Mouse (Mus musculus): ENCODE data around the gene Olfr90. TPM values are rescaled to one million over a fixed set of nuclear protein-coding genes. Genes with fewer than 3 reads are reported as not detected.

Olfr90 gene
- polyA plus RNA-seq, 1 experiment = not detected

DNA sequence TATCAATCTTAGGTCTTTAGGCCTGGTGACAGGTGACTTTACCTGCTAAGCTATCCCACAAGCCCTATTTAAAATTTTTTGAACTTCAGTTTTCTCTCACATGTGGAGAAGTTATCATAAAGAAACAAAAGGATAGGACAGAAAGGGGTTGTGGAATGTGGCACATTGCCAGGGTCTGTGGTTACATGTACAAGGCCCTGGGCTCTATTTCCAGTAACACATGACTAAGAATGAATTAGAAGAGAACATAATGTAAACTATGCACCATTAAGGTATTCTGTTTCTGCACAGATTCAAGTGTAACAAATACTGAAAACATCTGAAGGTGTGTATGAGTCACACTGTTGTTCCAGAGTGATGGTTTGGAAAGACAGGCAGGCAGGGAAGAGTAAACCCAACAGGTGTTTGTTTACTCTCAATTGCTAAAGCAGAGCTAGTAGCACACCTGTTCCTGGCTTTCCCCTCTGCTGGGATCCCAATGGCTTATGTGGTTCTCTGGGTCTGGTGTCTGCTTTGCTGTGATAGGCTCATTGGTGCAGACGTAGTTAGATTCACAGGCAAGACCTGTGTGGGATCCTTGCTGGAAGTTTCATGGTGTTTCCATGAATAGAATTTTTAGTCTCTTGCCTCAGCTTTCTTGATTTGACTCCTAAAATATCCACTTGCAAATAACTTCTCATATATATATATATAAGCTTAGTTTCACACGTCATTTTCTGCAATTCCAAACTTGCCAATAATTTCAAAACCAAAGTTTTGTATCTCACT is 49.0 kb downstream of the Olfr90 start:
- TF ChIP-seq CTCF (IDR thresholded peaks at IDR 0.05; ENCODE audit: control insufficient read depth, insufficient read depth, insufficient replicate concordance, low read depth, low read length) = no peak
- TF ChIP-seq POLR2A (IDR thresholded peaks at IDR 0.05; ENCODE audit: control insufficient read depth, low read depth, low read length) = no peak
- Histone ChIP-seq H3K4me3 (ENCODE audit: control insufficient read depth, low read depth, low read length) (no peak overlapping the region), H3K27ac (ENCODE audit: control insufficient read depth, insufficient read depth, low read depth, low read length) (no peak overlapping the region), H3K27me3 (ENCODE audit: control insufficient read depth, insufficient read depth, low read length) (no peaks in the 10 kb centered on the region), H3K4me1 (ENCODE audit: control insufficient read depth, insufficient read depth, low read length) (no peaks in the 10 kb centered on the region), H3K36me3 (ENCODE audit: control insufficient read depth, insufficient read depth, low read length) (no peaks in the 10 kb centered on the region)

Other genes with a start within 250 kb of the Olfr90 start
- not detected in 2 replicates for gene Trim15, start 221.3 kb downstream of the Olfr90 start, polyA plus RNA-seq (2012; rRNA removed)
- 0.04 TPM in 1 of 2 replicates, not detected in the other for gene Trim10, start 218.9 kb downstream of the Olfr90 start, polyA plus RNA-seq (2012; rRNA removed)
- not detected in 2 replicates for gene Trim40, start 198.4 kb downstream of the Olfr90 start, polyA plus RNA-seq (2012; rRNA removed)
- not detected in 2 replicates for gene Trim31, start 190.4 kb downstream of the Olfr90 start, polyA plus RNA-seq (2012; rRNA removed)
- gene Rnf39, start 145.6 kb downstream of the Olfr90 start, polyA plus RNA-seq (2012; rRNA removed) = 0.32 TPM in 2 replicates
- gene Ppp1r11, start 136.8 kb downstream of the Olfr90 start, polyA plus RNA-seq (2012; rRNA removed) = 891 and 948 TPM in 2 replicates
- gene Znrd1, start 129.9 kb downstream of the Olfr90 start, polyA plus RNA-seq (2012; rRNA removed) = 51.9 and 53.2 TPM in 2 replicates
- 60.1 and 64.5 TPM in 2 replicates for gene Znrd1as, start 129.9 kb downstream of the Olfr90 start, polyA plus RNA-seq (2012; rRNA removed)
- gene 2410137M14Rik, start 107.3 kb downstream of the Olfr90 start, polyA plus RNA-seq (2012; rRNA removed) = 0.56 and 1.0 TPM in 2 replicates
- gene H2-M5, start 99.0 kb downstream of the Olfr90 start, polyA plus RNA-seq (2012; rRNA removed) = 1.6 and 2.8 TPM in 2 replicates
- gene Zfp57, start 87.3 kb downstream of the Olfr90 start, polyA plus RNA-seq (2012; rRNA removed) = 16.0 and 16.5 TPM in 2 replicates
- gene Mog, start 65.1 kb downstream of the Olfr90 start, polyA plus RNA-seq (2012; rRNA removed) = 0.05 TPM in 1 of 2 replicates, not detected in the other
- gene Gabbr1, start 42.5 kb downstream of the Olfr90 start, polyA plus RNA-seq (2012; rRNA removed) = 11.4 and 12.3 TPM in 2 replicates
- 0.11 and 0.22 TPM in 2 replicates for gene Olfr91, start 9.8 kb upstream of the Olfr90 start, polyA plus RNA-seq (2012; rRNA removed)
- not detected in 2 replicates for gene Olfr92, start 31.6 kb upstream of the Olfr90 start, polyA plus RNA-seq (2012; rRNA removed)
- gene Olfr93, start 73.0 kb upstream of the Olfr90 start, polyA plus RNA-seq (2012; rRNA removed) = 0.85 TPM in 1 of 2 replicates, not detected in the other
- gene Ubd, start 105.4 kb upstream of the Olfr90 start, polyA plus RNA-seq (2012; rRNA removed) = not detected in 2 replicates
- not detected in 2 replicates for gene Olfr94, start 112.5 kb upstream of the Olfr90 start, polyA plus RNA-seq (2012; rRNA removed)
- gene Olfr95, start 124.6 kb upstream of the Olfr90 start, polyA plus RNA-seq (2012; rRNA removed) = not detected in 2 replicates
- not detected in 2 replicates for gene Olfr96, start 131.6 kb upstream of the Olfr90 start, polyA plus RNA-seq (2012; rRNA removed)
- 0.08 TPM in 1 of 2 replicates, not detected in the other for gene Olfr97, start 148.8 kb upstream of the Olfr90 start, polyA plus RNA-seq (2012; rRNA removed)
- not detected in 2 replicates for gene Olfr98, start 175.2 kb upstream of the Olfr90 start, polyA plus RNA-seq (2012; rRNA removed)
- gene H2-M3, start 181.7 kb upstream of the Olfr90 start, polyA plus RNA-seq (2012; rRNA removed) = 0.75 and 0.98 TPM in 2 replicates
- gene Olfr99, start 195.0 kb upstream of the Olfr90 start, polyA plus RNA-seq (2012; rRNA removed) = not detected in 2 replicates
- not detected in 2 replicates for gene Olfr101, start 215.8 kb upstream of the Olfr90 start, polyA plus RNA-seq (2012; rRNA removed)
- 0.10 TPM in 2 replicates for gene Olfr102, start 228.6 kb upstream of the Olfr90 start, polyA plus RNA-seq (2012; rRNA removed)

Data from testis, adult 2 months (tissue).